Mouse (Mus musculus): ENCODE data around the gene Nog. TPM values are rescaled to one million over a fixed set of nuclear protein-coding genes. Genes with fewer than 3 reads are reported as not detected.

The Nog gene
- polyA plus RNA-seq, 1 experiment = not detected

GRCm38 (mm10) chr11:89299784-89300775 is 2.1 kb downstream of the Nog start:
- TF ChIP-seq GATA1 (IDR thresholded peaks at IDR 0.05; ENCODE audit: low read length) = no peak

- no peak for TF ChIP-seq GATA1 (IDR thresholded peaks at IDR 0.05; ENCODE audit: low read length)
These were observed 2.9 kb downstream of the Nog start for GRCm38 (mm10) chr11:89299116-89299783.

GRCm38 (mm10) chr11:89298285-89299010 is 3.7 kb downstream of the Nog start:
- no peak for TF ChIP-seq GATA1 (IDR thresholded peaks at IDR 0.05; ENCODE audit: low read length)

GRCm38 (mm10) chr11:89297521-89297920 is 4.6 kb downstream of the Nog start:
- TF ChIP-seq GATA1 (IDR thresholded peaks at IDR 0.05; ENCODE audit: low read length) = no peak

- no peak for TF ChIP-seq GATA1 (IDR thresholded peaks at IDR 0.05; ENCODE audit: low read length)
These were observed 32.2 kb downstream of the Nog start for GRCm38 (mm10) chr11:89269809-89270361.

- no peak for TF ChIP-seq GATA1 (IDR thresholded peaks at IDR 0.05; ENCODE audit: low read length)
These were observed 34.6 kb downstream of the Nog start for GRCm38 (mm10) chr11:89267520-89267919.

- TF ChIP-seq GATA1 (IDR thresholded peaks at IDR 0.05; ENCODE audit: low read length) = no peak
These were observed 37.1 kb downstream of the Nog start for GRCm38 (mm10) chr11:89265080-89265479.

GRCm38 (mm10) chr11:89259338-89259915 is 42.7 kb downstream of the Nog start:
- no peak for TF ChIP-seq GATA1 (IDR thresholded peaks at IDR 0.05; ENCODE audit: low read length)

- TF ChIP-seq GATA1 (IDR thresholded peaks at IDR 0.05; ENCODE audit: low read length) = no peak
These were observed 44.2 kb downstream of the Nog start for GRCm38 (mm10) chr11:89257893-89258292.

- no peak for TF ChIP-seq GATA1 (IDR thresholded peaks at IDR 0.05; ENCODE audit: low read length)
These were observed 48.2 kb downstream of the Nog start for GRCm38 (mm10) chr11:89253973-89254372.

Other genes with a start within 250 kb of the Nog start
- 1.7 and 2.1 TPM in 2 replicates for gene Dgke, start 235.5 kb downstream of the Nog start, polyA plus RNA-seq (2012)
- gene Gm525, start 228.5 kb downstream of the Nog start, polyA plus RNA-seq (2012) = not detected in 2 replicates

Data from G1E-ER4 (cell line).